Mouse (Mus musculus) ES-Bruce4 (cell line): ENCODE measurements around the gene Frmpd4.

ENCODE experiments used
- CTCF ChIP-seq: IDR thresholded peaks from one replicate; pipeline ENCODE4 v1.8.1; 2011; ENCODE audit warnings: low read depth, low read length
- EP300 ChIP-seq: IDR thresholded peaks from 2 replicates; pipeline ENCODE4 v1.6.1; 2011; ENCODE audit warnings: low read depth, low read length; ENCODE audit not compliant: insufficient read depth
- POLR2A ChIP-seq: IDR thresholded peaks from one replicate; pipeline ENCODE4 v1.8.1; 2011; ENCODE audit warnings: low read length; ENCODE audit not compliant: insufficient read depth

- TF ChIP-seq EP300 = no peak
- no peak for TF ChIP-seq POLR2A
- TF ChIP-seq CTCF = no peak
Measured at GRCm38 (mm10) chrX:168310143-168310542, 266.9 kb downstream of the Frmpd4 start.
